Mouse (Mus musculus) adrenal gland, postnatal 10 days (tissue): ENCODE measurements around the gene Tomm20. TPM values are rescaled to one million over a fixed set of nuclear protein-coding genes. Genes with fewer than 3 reads are reported as not detected.
"Not testable (repeated sequence)": the region's sequence is repeated elsewhere in the genome, so short reads cannot be mapped to it uniquely, and the experiment has no call there.

ENCODE experiments used
- DNase-seq: peaks from one replicate; pipeline ENCODE4 v3.0.0; 2021; ENCODE audit warnings: mixed read lengths
- total RNA-seq, 2 experiments: library from RNA; stranded (reverse); gene quantifications; 2 replicates each; pipeline ENCODE4 v1.2.3; 2021

Tomm20 gene
- total RNA-seq, 2 experiments from 2014 or later: 157 to 187 TPM

DNA sequence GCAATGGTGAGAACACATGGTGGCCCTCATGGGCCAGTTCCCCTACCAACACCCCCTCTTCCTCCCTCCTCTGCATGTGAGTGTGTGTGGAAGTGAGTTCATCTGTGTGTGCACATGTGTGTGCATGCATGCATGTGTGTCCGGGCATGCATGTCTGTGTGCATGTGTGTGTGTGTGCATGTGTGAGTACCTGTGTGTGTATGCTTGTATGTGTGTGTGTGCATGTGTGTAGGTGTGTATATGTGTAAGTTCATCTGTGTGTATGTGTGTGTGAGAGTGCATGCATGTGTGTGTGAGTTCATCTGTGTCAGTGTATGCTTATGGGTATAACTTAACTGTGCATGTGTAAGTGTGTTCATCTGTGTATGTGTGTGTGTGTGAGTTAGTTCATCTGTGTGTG, 27.3 kb downstream of the Tomm20 start:
- no peak for DNase-seq

GRCm38 (mm10) chr8:126917179-126917905, 28.3 kb downstream of the Tomm20 start:
- peak; percentile 58 for DNase-seq

DNA sequence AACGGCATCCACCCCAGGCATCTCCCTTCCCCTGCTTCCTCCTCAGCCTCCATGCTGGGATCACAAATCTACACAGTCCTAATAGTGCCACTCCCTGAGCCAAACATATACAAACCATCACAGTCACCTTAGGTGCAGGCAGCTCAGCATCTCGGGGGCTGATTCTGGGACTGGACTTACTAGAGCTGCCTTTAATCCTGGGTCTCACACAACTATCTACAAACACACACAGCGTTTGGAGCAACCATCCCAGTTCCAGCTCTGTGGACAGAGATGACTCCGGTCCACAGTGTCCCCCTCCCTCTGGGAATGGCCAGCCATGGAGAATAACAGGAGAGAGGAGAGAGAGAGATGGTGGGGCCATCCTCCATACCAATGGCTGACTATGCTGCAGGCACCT, 29.0 kb downstream of the Tomm20 start:
- DNase-seq: no peak

DNA sequence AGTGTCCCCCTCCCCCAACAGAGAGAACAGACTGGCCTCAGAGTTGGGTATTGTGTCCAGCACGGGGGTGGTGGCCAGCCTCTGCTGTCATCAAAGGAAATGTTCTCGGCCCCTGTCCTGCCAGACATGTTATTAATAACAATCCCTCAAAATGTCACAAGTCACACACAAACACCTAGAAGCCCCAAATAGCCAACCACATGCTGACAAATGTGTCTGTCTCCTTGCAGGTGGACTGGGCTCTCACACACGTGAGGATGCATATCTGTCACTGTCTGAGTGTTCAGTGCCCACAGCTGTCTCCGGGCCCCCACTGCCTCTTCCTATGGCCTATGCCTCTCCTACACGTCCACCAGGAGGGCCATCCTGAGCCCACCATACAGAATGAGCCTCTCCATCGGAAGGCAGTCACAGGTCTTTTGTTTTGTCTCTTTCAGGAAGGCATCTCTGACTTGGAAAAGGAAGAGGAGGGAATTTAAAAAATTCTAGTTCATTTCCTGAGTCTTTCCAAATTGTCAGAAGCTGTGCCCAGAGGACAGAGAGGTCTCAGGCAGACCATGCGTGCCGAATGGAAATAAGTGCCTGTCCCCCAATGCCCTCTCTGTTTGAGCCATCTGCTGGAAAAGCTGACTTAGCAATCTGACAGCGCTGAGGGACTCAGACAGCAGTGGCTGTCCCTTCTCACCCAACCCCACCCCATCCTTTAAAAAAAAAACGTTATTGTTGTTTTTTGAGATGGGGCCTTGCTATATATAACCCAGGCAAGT, 30.9 kb downstream of the Tomm20 start:
- DNase-seq: no peak

GRCm38 (mm10) chr8:126914107-126914490, 31.5 kb downstream of the Tomm20 start:
- not testable (repeated sequence) for DNase-seq

DNA sequence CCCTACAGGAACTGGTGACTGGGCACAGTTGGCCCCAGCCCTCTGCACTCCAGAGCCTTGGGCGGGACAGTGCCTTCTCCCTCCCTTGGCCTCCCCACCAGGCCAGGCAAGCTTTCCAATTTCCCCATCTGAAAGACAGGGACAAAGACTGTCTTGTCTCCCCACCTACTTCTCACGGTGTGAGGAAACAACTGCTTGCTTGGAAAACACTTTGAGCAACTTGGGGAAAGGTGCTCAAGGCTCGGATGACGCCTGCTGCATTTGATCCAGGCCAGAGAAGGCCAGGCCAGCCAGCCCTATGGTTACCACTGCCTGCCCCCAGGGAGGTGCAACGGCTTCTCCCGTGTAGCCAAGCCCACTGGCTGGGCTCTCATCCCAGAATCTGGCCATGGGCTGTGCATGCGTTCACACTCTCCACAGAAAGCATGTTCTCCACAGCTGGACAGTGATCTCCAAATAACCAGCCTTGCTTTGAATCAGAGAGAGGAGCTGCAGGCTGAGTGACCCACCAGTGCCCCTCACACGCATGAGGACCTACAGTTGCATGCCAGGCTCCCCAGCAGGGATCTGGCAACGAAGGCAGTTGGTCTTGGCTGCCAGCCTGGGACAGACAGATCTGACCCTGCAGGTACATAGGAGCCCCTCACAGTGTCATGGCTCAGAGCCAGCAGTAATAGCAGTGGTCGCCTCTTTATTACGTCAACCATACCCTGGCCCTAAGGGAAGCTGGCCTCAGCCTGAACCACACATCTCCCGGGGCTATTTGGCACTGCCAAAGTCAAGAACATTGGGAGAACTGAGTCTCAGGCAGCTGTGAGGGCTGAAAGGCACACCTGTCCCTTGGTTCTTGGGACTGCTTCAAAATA, 32.2 kb downstream of the Tomm20 start:
- peak; percentile 82 for DNase-seq

GRCm38 (mm10) chr8:126909371-126909802, 36.3 kb downstream of the Tomm20 start:
- peak; percentile 84 for DNase-seq

DNA sequence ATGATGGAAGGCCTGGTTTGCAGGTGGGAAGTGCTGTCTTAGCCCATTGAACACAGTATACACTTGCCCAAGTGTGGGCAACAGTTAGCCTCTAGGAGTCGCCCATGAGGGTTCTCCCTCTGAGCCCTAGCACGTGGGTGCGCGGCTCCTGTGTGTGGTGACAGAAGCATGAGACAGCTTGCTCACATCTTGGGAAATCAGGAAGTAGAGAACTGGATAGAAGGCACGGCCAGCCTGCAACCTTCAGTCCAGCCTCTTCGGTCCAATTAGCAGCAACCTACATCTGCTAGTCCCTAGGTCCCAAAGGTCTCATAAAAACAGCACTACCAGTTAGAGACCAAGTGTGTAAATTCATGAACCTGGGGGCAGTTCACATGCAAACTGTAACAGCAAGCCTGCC, 36.8 kb downstream of the Tomm20 start:
- no peak for DNase-seq

DNA sequence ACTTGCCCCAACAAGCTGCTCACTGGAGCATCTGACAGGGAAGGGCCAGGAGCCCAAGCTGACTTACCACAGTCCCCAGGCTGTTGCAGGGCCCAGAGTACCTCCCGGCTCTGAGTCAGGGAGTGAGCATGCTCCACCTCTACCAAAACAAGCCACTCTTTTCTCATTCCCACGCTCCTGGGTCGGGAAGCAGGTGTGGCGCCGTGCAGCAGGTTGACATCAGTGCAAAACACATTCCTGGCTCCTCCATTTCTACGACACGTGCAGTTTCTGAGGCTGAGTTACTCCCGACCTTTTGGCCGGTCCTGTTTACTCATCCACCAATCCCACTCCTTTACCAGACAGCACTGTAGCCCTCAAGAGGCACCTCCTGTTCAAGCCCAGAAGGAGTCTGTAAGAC, 37.7 kb downstream of the Tomm20 start:
- no peak for DNase-seq

- DNase-seq: peak; percentile 61
Measured at GRCm38 (mm10) chr8:126907374-126907773, 38.3 kb downstream of the Tomm20 start.

DNA sequence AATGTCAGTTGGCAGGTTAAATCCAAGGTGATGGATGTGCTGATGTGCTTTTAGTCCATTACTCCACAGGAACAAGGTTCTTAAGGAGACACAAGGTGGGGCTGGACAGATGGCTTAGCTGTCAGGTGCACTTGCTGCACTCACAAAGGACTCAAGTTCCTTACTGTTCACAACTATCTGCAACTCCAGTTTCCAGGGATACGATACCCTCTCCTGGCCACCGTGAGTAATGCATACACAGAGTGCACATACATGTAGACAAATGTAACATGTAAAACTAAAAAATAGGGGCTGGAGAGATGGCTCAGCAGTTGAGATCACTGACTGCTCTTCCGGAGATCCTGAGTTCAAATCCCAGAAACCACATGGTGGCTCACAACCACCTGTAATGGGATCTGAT, 40.3 kb downstream of the Tomm20 start:
- DNase-seq: no peak

- DNase-seq: no peak
Measured at GRCm38 (mm10) chr8:126903927-126904326, 41.7 kb downstream of the Tomm20 start.

DNA sequence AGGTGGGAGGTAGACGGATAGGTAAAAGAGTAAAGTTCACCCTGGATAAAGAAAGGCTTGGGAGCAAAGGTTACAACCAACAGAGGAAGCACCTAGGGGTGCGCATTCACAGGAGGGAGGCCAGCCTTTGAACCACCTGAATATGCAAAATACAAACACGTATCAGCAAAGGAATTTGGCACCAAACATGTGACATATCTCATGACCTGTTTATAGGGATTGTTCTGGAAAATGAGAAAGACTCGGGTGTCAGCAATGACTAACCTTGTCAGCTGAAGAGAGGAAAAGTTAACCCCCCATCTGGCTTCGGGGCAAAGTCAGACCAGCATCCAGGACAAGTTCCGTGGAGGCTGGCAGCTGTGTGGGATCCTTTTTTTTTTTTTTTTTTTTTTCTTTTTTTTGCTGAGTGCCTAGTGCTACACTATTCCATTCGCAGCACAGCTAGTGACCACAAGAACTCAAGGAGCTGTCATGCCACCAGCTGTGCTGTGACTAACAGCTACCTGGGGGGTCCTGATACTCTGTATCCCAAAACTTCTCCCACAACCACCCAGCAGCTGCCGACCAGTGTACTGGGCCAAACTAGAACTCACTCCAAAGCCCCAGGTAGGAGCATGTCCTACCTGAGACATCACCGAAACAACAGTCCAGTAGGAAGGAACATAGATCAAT, 42.3 kb downstream of the Tomm20 start:
- no peak for DNase-seq

DNA sequence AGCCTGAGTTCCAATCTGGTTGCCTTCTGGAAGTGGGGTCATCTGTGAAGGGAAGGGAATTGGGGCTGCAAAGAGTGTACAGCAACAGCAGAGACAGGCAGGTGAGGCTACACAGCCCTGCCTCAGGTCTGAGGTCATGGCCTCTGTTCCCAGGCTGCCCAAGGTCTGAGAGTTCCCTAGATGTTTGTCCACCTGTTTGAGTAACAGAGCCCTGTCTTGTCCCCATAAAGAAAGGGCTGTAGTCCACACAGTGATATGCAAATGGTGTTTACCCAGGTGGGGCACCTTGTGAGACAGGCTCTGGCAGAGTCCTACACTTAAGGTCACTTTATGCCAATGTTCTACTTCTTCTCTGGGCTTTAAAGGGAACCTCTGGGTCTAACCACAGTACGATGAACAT, 44.0 kb downstream of the Tomm20 start:
- DNase-seq: no peak

DNA sequence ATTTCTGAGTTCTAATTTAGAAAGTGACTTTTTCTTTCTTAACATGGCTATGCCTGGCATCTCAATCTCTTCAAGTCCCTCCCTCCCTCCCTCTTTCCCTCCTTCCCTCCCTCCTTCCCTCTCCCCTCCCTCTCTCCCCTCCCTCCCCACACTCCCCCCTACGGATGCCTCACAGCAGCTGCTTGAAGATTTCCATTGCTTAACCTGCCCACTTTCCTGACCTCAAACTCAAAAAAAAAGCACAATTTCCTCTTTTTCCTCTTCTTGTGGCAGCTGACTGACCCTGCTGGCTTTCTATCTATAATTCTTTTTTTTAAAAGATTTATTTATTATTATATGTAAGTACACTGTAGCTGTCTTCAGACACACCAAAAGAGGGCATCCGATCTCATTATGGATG, 44.6 kb downstream of the Tomm20 start:
- DNase-seq: no peak

DNA sequence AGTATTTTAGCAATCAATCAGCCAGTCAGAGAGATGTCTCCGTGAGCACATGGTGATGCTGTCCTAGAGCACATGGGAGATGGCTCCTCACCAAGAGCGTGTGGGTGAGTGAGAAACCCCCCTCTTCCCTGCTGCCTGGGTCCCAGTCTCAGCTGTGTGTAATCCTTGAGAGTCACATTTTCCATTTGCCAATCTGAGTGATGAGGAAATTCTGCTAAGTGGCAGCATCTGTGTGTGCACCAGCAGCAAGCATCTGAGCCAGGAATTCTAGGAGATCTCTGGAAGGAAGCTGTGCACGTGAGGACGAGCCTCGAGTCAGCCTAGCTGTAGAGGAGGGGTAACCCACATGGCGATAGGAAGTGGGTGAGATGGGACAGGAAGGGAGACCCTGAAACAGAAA, 50.5 kb downstream of the Tomm20 start:
- DNase-seq: peak; percentile 41

DNA sequence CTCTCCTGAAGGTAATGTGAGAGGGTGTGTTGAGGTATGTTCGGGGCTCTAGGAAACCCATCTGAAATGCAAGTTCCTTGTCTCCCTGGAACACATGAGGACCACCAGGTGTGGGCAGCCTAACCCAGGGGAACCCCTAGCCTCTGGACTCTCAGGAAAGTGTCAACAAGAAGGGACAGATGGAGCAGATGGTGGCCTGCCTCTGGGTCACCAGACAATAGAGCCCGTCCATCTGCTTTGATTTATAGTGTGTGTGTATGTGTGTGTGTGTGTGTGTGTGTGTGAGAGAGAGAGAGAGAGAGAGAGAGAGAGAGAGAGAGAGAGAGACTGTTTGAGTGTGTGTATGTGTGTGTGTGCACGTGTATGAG, 58.0 kb downstream of the Tomm20 start:
- DNase-seq: no peak

DNA sequence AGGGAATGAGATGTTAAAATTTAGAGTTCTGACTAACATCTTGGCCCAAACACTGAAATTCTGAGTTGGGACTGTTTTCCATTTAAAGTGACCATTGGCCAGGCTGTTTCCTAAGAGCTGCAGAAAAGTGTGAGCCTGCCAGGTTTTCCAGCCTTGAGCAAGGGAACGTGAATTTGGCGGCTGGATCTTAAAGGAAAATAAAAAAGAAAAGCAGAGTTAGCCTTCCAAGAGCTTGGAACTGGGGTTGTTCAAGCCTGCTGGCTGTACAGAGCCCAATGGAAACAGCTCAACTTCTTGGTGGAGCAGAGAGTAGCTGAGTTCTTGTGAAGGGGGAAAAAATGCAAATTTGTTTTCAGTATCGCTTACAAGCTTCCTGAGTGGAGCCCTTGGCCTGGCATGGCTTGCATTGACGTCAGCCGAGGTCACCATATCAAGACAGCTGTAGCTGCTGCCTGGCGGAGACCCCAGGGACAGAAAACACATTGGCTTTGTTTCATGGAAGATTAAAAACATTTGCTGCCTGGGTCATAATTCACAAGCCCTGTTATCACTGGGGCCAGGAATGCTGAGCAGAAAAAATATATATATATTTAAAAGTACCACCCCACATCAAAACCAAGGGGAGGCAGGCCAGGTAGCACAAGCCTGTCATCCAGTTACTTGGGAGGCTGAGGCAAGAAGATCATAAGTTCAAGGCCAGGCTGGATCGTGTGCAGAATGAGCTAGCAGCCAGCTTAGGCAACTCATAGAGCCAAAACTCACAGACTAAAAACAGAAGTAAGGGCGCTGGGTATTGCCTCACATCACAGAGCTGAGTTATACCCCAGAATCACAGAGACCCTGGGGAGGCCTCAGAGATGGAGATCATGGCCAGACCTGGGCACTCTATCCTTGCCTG, 58.7 kb downstream of the Tomm20 start:
- peak; percentile 84 for DNase-seq

DNA sequence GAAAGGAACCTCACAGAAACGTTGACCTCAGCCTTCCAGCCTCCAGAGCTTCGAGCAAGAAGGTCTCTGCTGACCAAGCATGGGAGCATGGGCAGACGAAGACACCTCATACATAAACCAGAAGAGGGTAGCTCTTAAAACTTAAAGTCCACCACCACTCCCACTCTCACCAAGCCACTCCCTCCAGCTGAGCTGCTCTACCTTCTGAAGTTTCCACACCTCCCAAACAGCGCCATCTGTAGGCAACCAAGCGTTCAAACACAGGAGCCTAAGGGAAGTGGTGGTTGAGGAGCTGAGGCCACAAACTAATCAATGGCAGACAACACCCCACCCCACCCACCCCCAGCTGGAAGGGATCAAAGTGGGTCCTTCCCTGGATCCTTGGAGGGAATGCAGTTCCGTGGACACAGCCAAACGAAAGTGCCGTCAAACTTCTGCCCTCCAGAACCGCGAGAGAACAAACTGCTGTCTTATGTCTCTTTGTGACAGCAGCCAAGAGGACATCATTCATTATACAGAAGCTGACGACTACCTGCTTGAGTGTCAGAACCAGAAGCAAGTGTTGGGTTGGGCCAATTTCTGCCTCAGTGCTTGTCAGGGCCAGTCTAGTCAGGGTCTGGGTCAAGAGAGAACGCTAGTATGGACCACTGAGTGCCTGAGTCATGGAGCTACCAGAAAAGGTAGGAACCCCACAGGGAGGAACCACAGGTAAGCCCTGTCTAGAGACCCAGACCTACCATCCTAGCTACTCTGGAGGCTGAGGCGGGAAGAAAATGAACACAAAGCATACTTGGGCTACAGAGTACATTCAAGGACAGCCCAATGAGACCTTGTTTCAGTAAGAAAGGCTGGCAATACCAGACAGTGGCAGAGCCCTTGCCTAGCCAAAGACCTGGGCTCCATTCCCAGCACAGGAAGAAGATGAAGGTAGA, 59.8 kb downstream of the Tomm20 start:
- peak; percentile 49 for DNase-seq
